Comparison of ENCODE assay signal across 31 mouse cellular contexts in the genomic region with DNA sequence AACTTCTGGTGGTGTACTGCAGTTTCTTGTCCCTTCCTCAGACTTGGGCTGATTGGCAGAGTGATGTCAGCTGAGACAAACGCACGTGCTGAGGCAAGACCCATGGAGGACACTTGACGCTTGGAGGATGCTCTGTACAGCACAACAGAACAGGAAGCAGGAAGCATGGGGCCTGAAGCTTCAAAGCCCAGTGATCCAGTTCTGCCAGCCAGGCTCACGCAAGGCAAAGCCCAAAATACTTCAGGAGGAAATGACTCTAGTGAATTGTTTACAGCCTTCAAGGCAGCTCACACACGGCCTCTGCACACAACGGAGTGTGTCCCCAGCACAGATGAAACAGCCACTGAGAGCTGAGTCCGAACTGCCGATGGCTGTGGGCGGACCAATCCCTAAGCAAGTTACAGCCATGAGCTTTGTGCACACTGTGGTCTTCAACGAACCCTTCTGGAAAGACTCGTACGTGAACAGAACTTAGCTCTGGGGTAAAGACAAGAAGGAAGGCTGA. TPM values are rescaled to one million over a fixed set of nuclear protein-coding genes. Genes with fewer than 3 reads are reported as not detected.
DNase-seq lines count a peak whose midpoint lies in the region; ATAC-seq and TF ChIP-seq lines count a peak whose summit lies in the region.
"Had no signal": no experiment of that assay in that cellular context is flagged by ENCODE, and none has a peak within 500 bp of the region (broad histone marks: within the 10 kb centered on the region; RNA-seq: fewer than 3 reads in every experiment).

No protein-coding gene starts in this region.

- no peaks in the 10 kb centered on the region; the same call in 1 of the 2 replicates for H3K9me3 ChIP-seq in kidney, embryonic 16.5 days (ENCODE audit: low read length)
- H3K9me3 ChIP-seq in kidney, embryonic 14.5 days (ENCODE audit: control insufficient read depth, low read length) = no peaks in the 10 kb centered on the region
- no peaks in the 10 kb centered on the region for H3K9me3 ChIP-seq in lung, embryonic 16.5 days (ENCODE audit: control insufficient read depth, low read length)
- H3K9me3 ChIP-seq: heart, embryonic 13.5 days; limb, embryonic 12.5 days; midbrain, embryonic 12.5 days; neural tube, embryonic 13.5 days had no signal

- ATAC-seq in kidney, embryonic 16.5 days (ENCODE audit: low FRiP score, low TSS enrichment) = no peak
- ATAC-seq in kidney, embryonic 14.5 days (ENCODE audit: low FRiP score, low TSS enrichment) = no peak
- ATAC-seq in lung, embryonic 16.5 days (ENCODE audit: low read depth) = no peak; the same call in 1 of the 2 replicates
- ATAC-seq: CD4-positive, CD25-positive, alpha-beta regulatory T cell, adult 4 months; forebrain, embryonic 16.5 days; intestine, postnatal 0 days had no signal

- no peak overlapping the region for H3K4me3 ChIP-seq in kidney, embryonic 16.5 days (ENCODE audit: low read length)
- no peak overlapping the region for H3K4me3 ChIP-seq in kidney, embryonic 14.5 days (ENCODE audit: low read length)
- H3K4me3 ChIP-seq in lung, embryonic 16.5 days (ENCODE audit: low read length) = no peak overlapping the region
- H3K4me3 ChIP-seq in lung, adult 2 months (replicated peaks; ENCODE audit: extremely low read depth, low read depth, low read length) = no peak overlapping the region
- H3K4me3 ChIP-seq: erythroblast, embryonic 14.5 days; gastrocnemius, adult 2 months; heart, adult 2 months; heart, embryonic 13.5 days; left cerebral cortex, adult 2 months; limb, embryonic 12.5 days; midbrain, embryonic 12.5 days; neural tube, embryonic 13.5 days had no signal

- DNase-seq in lung, adult 2 months = no peak
- DNase-seq in thymus, postnatal 0 days (ENCODE audit: low spot score) = peak; percentile 15
- no peak for DNase-seq in thymus, postnatal 36 days
- no peak for DNase-seq in heart, adult 8-10 months (ENCODE audit: low spot score)
- DNase-seq: adrenal gland, adult 8-10 months; cerebellum, adult 2 months; cerebellum, postnatal 14 days; gastrocnemius, adult 2 months; gastrocnemius, postnatal 36 days; heart, adult 2 months; heart, postnatal 10 days; right cerebral cortex, postnatal 4 days; thymus, adult 18-20 months; thymus, postnatal 4 days had no signal

- TF ChIP-seq POLR2A in lung, adult 2 months (IDR thresholded peaks at IDR 0.05; ENCODE audit: borderline replicate concordance, extremely low read depth, low read depth, low read length) = no peak

- WGBS in kidney, embryonic 16.5 days = 68% methylated on average over 12 of the region's 12 CpGs
- WGBS in kidney, embryonic 14.5 days = 71% methylated on average over 12 of the region's 12 CpGs
- 61% methylated on average over 12 of the region's 12 CpGs for WGBS in lung, embryonic 16.5 days
- 47% methylated on average over 12 of the region's 12 CpGs for WGBS in lung, adult 2 months

- 0 out of 2 replicates have a peak, but pooled peaks cover 7% of the 10 kb centered on the region for H3K4me1 ChIP-seq in kidney, embryonic 16.5 days (ENCODE audit: insufficient read depth, low read length)
- 0 out of 2 replicates have a peak, but pooled peaks cover 3% of the 10 kb centered on the region for H3K4me1 ChIP-seq in kidney, embryonic 14.5 days (ENCODE audit: control insufficient read depth, insufficient read depth, low read length)
- peaks cover 2% of the 10 kb centered on the region; the same call in 1 of the 2 replicates for H3K4me1 ChIP-seq in lung, embryonic 16.5 days (replicated peaks; ENCODE audit: control insufficient read depth, insufficient read depth, low read length)
- no peaks in the 10 kb centered on the region; the same call in 1 of the 2 replicates for H3K4me1 ChIP-seq in lung, adult 2 months (ENCODE audit: control insufficient read depth, insufficient read depth, low read length)

- H3K4me2 ChIP-seq in kidney, embryonic 16.5 days (replicated peaks; ENCODE audit: low read depth, low read length) = no peak overlapping the region
- no peak overlapping the region for H3K4me2 ChIP-seq in kidney, embryonic 14.5 days (replicated peaks; ENCODE audit: low read depth, low read length)
- H3K4me2 ChIP-seq in lung, embryonic 16.5 days (ENCODE audit: low read depth, low read length) = no peak overlapping the region
- H3K4me2 ChIP-seq: heart, embryonic 13.5 days; hindbrain, embryonic 14.5 days; limb, embryonic 12.5 days; midbrain, embryonic 12.5 days; neural tube, embryonic 13.5 days had no signal

- TF ChIP-seq CTCF in lung, adult 2 months (IDR thresholded peaks at IDR 0.05; ENCODE audit: insufficient read depth, low read length) = no peak

- no peaks in the 10 kb centered on the region for H3K36me3 ChIP-seq in kidney, embryonic 16.5 days (ENCODE audit: insufficient read depth, low read length)
- H3K36me3 ChIP-seq in kidney, embryonic 14.5 days (ENCODE audit: control insufficient read depth, insufficient read depth, low read length) = no peaks in the 10 kb centered on the region
- no peaks in the 10 kb centered on the region for H3K36me3 ChIP-seq in lung, embryonic 16.5 days (ENCODE audit: control insufficient read depth, insufficient read depth, low read length)
- H3K36me3 ChIP-seq: heart, embryonic 13.5 days; limb, embryonic 12.5 days; midbrain, embryonic 12.5 days; neural tube, embryonic 13.5 days had no signal

- no peak overlapping the region for H3K9ac ChIP-seq in kidney, embryonic 16.5 days (replicated peaks; ENCODE audit: low read length)
- H3K9ac ChIP-seq in kidney, embryonic 14.5 days (ENCODE audit: low read depth, low read length) = no peak overlapping the region
- H3K9ac ChIP-seq in lung, embryonic 16.5 days (ENCODE audit: low read length) = no peak overlapping the region
- H3K9ac ChIP-seq: heart, embryonic 13.5 days; hindbrain, embryonic 14.5 days; limb, embryonic 12.5 days; midbrain, embryonic 12.5 days; neural tube, embryonic 13.5 days had no signal

- H3K27me3 ChIP-seq in kidney, embryonic 16.5 days (ENCODE audit: insufficient read depth, low read length) = no peaks in the 10 kb centered on the region
- H3K27me3 ChIP-seq in kidney, embryonic 14.5 days (ENCODE audit: control insufficient read depth, insufficient read depth, low read length) = no peaks in the 10 kb centered on the region
- no peaks in the 10 kb centered on the region for H3K27me3 ChIP-seq in lung, embryonic 16.5 days (ENCODE audit: control insufficient read depth, insufficient read depth, low read depth, low read length)

- 0 out of 2 replicates have a peak overlapping the region, but pooled peaks have one; percentile 12 for H3K27ac ChIP-seq in kidney, embryonic 16.5 days (ENCODE audit: low read length)
- H3K27ac ChIP-seq in kidney, embryonic 14.5 days (ENCODE audit: low read depth, low read length) = no peak overlapping the region
- 0 out of 2 replicates have a peak overlapping the region, but pooled peaks have one; percentile 23 for H3K27ac ChIP-seq in lung, embryonic 16.5 days (ENCODE audit: low read length)
- H3K27ac ChIP-seq: gastrocnemius, adult 2 months; heart, adult 2 months; heart, embryonic 13.5 days; hindbrain, embryonic 14.5 days; left cerebral cortex, adult 2 months; limb, embryonic 12.5 days; midbrain, embryonic 12.5 days; neural tube, embryonic 13.5 days; stomach, postnatal 0 days had no signal

RNA-seq across cellular contexts. Expression of a gene that starts 17.5 kb away (rescaled TPM):
- polyA plus RNA-seq in kidney, embryonic 16.5 days (2015; fragmentation: Nextera tagmentation; extraction: Ambion mirVana) = 78.6 and 84.8 TPM in 2 replicates
- polyA plus RNA-seq in kidney, embryonic 14.5 days (2014; fragmentation: Nextera tagmentation; extraction: Ambion mirVana) = 123 and 137 TPM in 2 replicates
- polyA plus RNA-seq in lung, embryonic 16.5 days (2015; fragmentation: Nextera tagmentation; extraction: Ambion mirVana) = 3.9 and 5.4 TPM in 2 replicates
- polyA plus RNA-seq in lung, adult 2 months (2012; rRNA removed) = 0.12 and 0.31 TPM in 2 replicates
- polyA plus RNA-seq in thymus, postnatal 0 days (2015; fragmentation: Nextera tagmentation; extraction: Ambion mirVana) = 20.6 and 21.1 TPM in 2 replicates
- under 1 TPM in 2 of 4 experiments, not detected in 2; 0.22 to 0.35 TPM for total RNA-seq in heart, adult 8-10 months (2022)
- total RNA-seq: adrenal gland, adult 8-10 months; hematopoietic stem cell, adult 5-6 weeks; liver, adult 2 months; megakaryocyte progenitor cell, adult 5-6 weeks had no signal
- polyA plus RNA-seq: CD4-positive, CD25-positive, alpha-beta regulatory T cell, adult 4 months; erythroblast, embryonic 14.5 days; liver, adult 2 months had no signal

RNA-seq across cellular contexts. Expression of a gene that starts 34.7 kb away (rescaled TPM):
- polyA plus RNA-seq in kidney, embryonic 16.5 days (2015; fragmentation: Nextera tagmentation; extraction: Ambion mirVana) = 481 and 498 TPM in 2 replicates
- polyA plus RNA-seq in kidney, embryonic 14.5 days (2014; fragmentation: Nextera tagmentation; extraction: Ambion mirVana) = 605 and 611 TPM in 2 replicates
- polyA plus RNA-seq in lung, embryonic 16.5 days (2015; fragmentation: Nextera tagmentation; extraction: Ambion mirVana) = 390 and 418 TPM in 2 replicates
- polyA plus RNA-seq in lung, adult 2 months (2012; rRNA removed) = 48.5 and 68.3 TPM in 2 replicates
- 660 and 662 TPM in 2 replicates for polyA plus RNA-seq in thymus, postnatal 0 days (2015; fragmentation: Nextera tagmentation; extraction: Ambion mirVana)
- total RNA-seq in heart, adult 8-10 months (2022) = 100 to 1,000 TPM; 155 to 196 (median 171) TPM
